Mouse (Mus musculus) heart, adult 2 months (tissue): ENCODE data around the gene Hmx2. TPM values are rescaled to one million over a fixed set of nuclear protein-coding genes. Genes with fewer than 3 reads are reported as not detected.

Experiments used
- DNase-seq, 2 experiments: peaks; one replicate each; pipeline ENCODE4 v3.0.0; 2021
- H3K27ac ChIP-seq: fragments of 200-600 bp; 2 replicates; pipeline ENCODE4 v1.8.1; 2022
- H3K27me3 ChIP-seq: fragments of 200-500 bp; 2 replicates; pipeline ENCODE4 v1.6.1; 2012; ENCODE audit warnings: mild to moderate bottlenecking, low read length, inconsistent platforms, mixed read lengths; ENCODE audit not compliant: control insufficient read depth, insufficient read depth
- H3K36me3 ChIP-seq: fragments of 200-500 bp; 2 replicates; pipeline ENCODE4 v1.6.1; 2012; ENCODE audit warnings: low read length, inconsistent platforms; ENCODE audit not compliant: control insufficient read depth, insufficient read depth
- H3K4me1 ChIP-seq: fragments of 200-500 bp; 2 replicates; pipeline ENCODE4 v1.6.1; 2011; ENCODE audit warnings: low read length; ENCODE audit not compliant: control insufficient read depth, insufficient read depth
- H3K4me3 ChIP-seq: fragments of 200-600 bp; 2 replicates; pipeline ENCODE4 v1.8.1; 2022
- H3K79me2 ChIP-seq: fragments of 200-500 bp; replicated peaks from 2 replicates; pipeline ENCODE4 v1.6.1; 2012; ENCODE audit warnings: mild to moderate bottlenecking, inconsistent platforms, low read length, moderate library complexity, mixed read lengths; ENCODE audit not compliant: control insufficient read depth, insufficient read depth
- H3K9ac ChIP-seq: fragments of 200-500 bp; 2 replicates; pipeline ENCODE4 v1.6.1; 2012; ENCODE audit warnings: low read depth, mild to moderate bottlenecking, control low read depth, inconsistent platforms, low read length, mixed read lengths
- CTCF ChIP-seq: fragments of 200-600 bp; IDR thresholded peaks from 2 replicates; pipeline ENCODE4 v1.8.1; 2022; ENCODE audit warnings: antibody characterized with exemption, mild to moderate bottlenecking, moderate library complexity
- EP300 ChIP-seq: fragments of 200-500 bp; IDR thresholded peaks from 2 replicates; pipeline ENCODE4 v1.6.1; 2011; ENCODE audit warnings: low read depth, low read length, control low read depth; ENCODE audit not compliant: insufficient read depth
- POLR2A ChIP-seq: fragments of 200-500 bp; IDR thresholded peaks from 2 replicates; pipeline ENCODE4 v1.6.1; 2011; ENCODE audit warnings: mild to moderate bottlenecking, low read depth, low read length, control low read depth; ENCODE audit not compliant: insufficient read depth
- WGBS: fragments of 180-500 bp; shearing (Covaris S2); methylation state at CpG from one replicate; pipeline ENCODE4 v1.1.7; 2018; 5-methylcytosine and 5-hydroxymethylcytosine counted together
- intact Hi-C: fragments of 180-260 bp; cut with DNase I; formaldehyde crosslinking; loops from one replicate; pipeline ENCODE4 v1.15.1; 2025
- polyA plus RNA-seq: library from polyadenylated mRNA; depleted of rRNA; stranded (reverse); fragments of >200 nt; gene quantifications from 2 replicates; pipeline ENCODE4 v1.2.3, GENCODE M21; 2012
- total RNA-seq, 2 experiments: library from RNA; stranded (reverse); gene quantifications; 2 replicates each; pipeline ENCODE4 v1.2.3; 2021

Hmx2 gene
- total and polyA plus RNA-seq, 3 experiments: not detected

- H3K27me3 ChIP-seq: peaks cover 50% of the 10 kb centered on the region
Observed at GRCm38 (mm10) chr7:131554341-131555180, 6.0 kb downstream of the Hmx2 start.

GRCm38 (mm10) chr7:131555301-131556081 lies 6.9 kb downstream of the Hmx2 start:
- Histone ChIP-seq H3K27me3 (peaks cover 48% of the 10 kb centered on the region), H3K4me3 (peak overlapping the region; percentile 22), H3K4me1 (peaks cover 2% of the 10 kb centered on the region; the same call in 1 of the 2 replicates), H3K27ac (no peak overlapping the region), H3K9ac (no peak overlapping the region), H3K79me2 (no peaks in the 10 kb centered on the region), H3K36me3 (no peaks in the 10 kb centered on the region)
- intact Hi-C loops: loop anchor here (1.0 kb wide), 1 partner anchor 11 kb away; no protein-coding TSS in a partner anchor
- WGBS: 2% methylated on average over 68 of the region's 68 CpGs
- TF ChIP-seq CTCF (peak; percentile 21; the same call in 1 of the 2 replicates), EP300 (no peak)
- peak; percentile 40 to 66 for DNase-seq

More at GRCm38 (mm10) chr7:131554341-131555180, 6.0 kb downstream of the Hmx2 start:
- DNase-seq: peak; percentile 9 to 42
- Histone ChIP-seq H3K4me3 (peak overlapping the region; percentile 36), H3K79me2 (no peaks in the 10 kb centered on the region), H3K27ac (no peak overlapping the region), H3K9ac (no peak overlapping the region), H3K4me1 (peaks cover 2% of the 10 kb centered on the region; the same call in 1 of the 2 replicates), H3K36me3 (no peaks in the 10 kb centered on the region)
- no peak for TF ChIP-seq CTCF
- no peak for TF ChIP-seq EP300
- TF ChIP-seq POLR2A: no peak
- 2% methylated on average over 45 of the region's 45 CpGs for WGBS
- intact Hi-C loops: no loop called here

- Histone ChIP-seq H3K9ac (no peak overlapping the region), H3K27me3 (peaks cover 45% of the 10 kb centered on the region), H3K4me3 (peak overlapping the region; percentile 22), H3K36me3 (peaks cover 3% of the 10 kb centered on the region), H3K4me1 (peaks cover 3% of the 10 kb centered on the region), H3K27ac (no peak overlapping the region), H3K79me2 (no peaks in the 10 kb centered on the region)
- no peak for DNase-seq
- intact Hi-C loops: loop anchor here (1.0 kb wide), 1 partner anchor 12 kb away; no protein-coding TSS in a partner anchor
- TF ChIP-seq POLR2A (no peak), CTCF (no peak), EP300 (no peak)
- WGBS: 5% methylated on average over 9 of the region's 9 CpGs
Observed at GRCm38 (mm10) chr7:131556116-131556515, 7.5 kb downstream of the Hmx2 start.

- peak; percentile 30 to 58 for DNase-seq
- 3% methylated on average over 37 of the region's 37 CpGs for WGBS
Observed at GRCm38 (mm10) chr7:131556541-131557271, 8.1 kb downstream of the Hmx2 start.

GRCm38 (mm10) chr7:131557751-131558150 lies 9.2 kb downstream of the Hmx2 start:
- DNase-seq: no peak
- Histone ChIP-seq H3K79me2 (peaks cover under 1% of the 10 kb centered on the region; the same call in 1 of the 2 replicates), H3K27ac (no peak overlapping the region), H3K36me3 (peaks cover 6% of the 10 kb centered on the region), H3K4me1 (peaks cover 4% of the 10 kb centered on the region), H3K9ac (no peak overlapping the region), H3K27me3 (peaks cover 33% of the 10 kb centered on the region), H3K4me3 (no peak overlapping the region)
- intact Hi-C loops: no loop called here
- TF ChIP-seq POLR2A (no peak), EP300 (no peak), CTCF (no peak)
- WGBS: 47% methylated on average over 2 of the region's 2 CpGs

More at GRCm38 (mm10) chr7:131556541-131557271, 8.1 kb downstream of the Hmx2 start:
- H3K27me3 ChIP-seq: peaks cover 41% of the 10 kb centered on the region
- no peak overlapping the region for H3K9ac ChIP-seq
- no peak for TF ChIP-seq EP300
- no peak for TF ChIP-seq POLR2A
- TF ChIP-seq CTCF: no peak
- peaks cover 6% of the 10 kb centered on the region for H3K36me3 ChIP-seq
- H3K27ac ChIP-seq: no peak overlapping the region
- H3K79me2 ChIP-seq: no peaks in the 10 kb centered on the region
- peaks cover 4% of the 10 kb centered on the region for H3K4me1 ChIP-seq
- intact Hi-C loops: loop anchor here (1.0 kb wide), 1 partner anchor 12 kb away; no protein-coding TSS in a partner anchor
- no peak overlapping the region for H3K4me3 ChIP-seq
